Mouse (Mus musculus): ENCODE data around the gene Olfr221.

GRCm38 (mm10) chr14:52003981-52004495, 38.2 kb downstream of the Olfr221 start:
- no peak for TF ChIP-seq CTCF (conservative IDR thresholded peaks at IDR 0.05; ENCODE audit: insufficient read depth, insufficient read length, low read depth, low read length)
- no peak for TF ChIP-seq POLR2A (IDR thresholded peaks at IDR 0.05; ENCODE audit: low read depth, low read length)

All from kidney, adult 2 months (tissue).